Mouse (Mus musculus) megakaryocyte, adult 5-6 weeks (primary cell): ENCODE data around the gene Vmn1r155. TPM values are rescaled to one million over a fixed set of nuclear protein-coding genes. Genes with fewer than 3 reads are reported as not detected.
"Not testable (repeated sequence)": the region's sequence is repeated elsewhere in the genome, so short reads cannot be mapped to it uniquely, and the experiment has no call there.

Source experiments
- ATAC-seq: 2 replicates; pipeline ENCODE4 v1.8.0; 2016; ENCODE audit warnings: mild to moderate bottlenecking, inconsistent platforms; ENCODE audit not compliant: poor library complexity, severe bottlenecking
- total RNA-seq, 2 experiments: library from RNA; stranded (forward) in 1 of 2; stranded (reverse) in 1 of 2; fragments of 153-499, 151-499 nt in 1 of 2; fragments of 221-1000, 200-1000 nt in 1 of 2; gene quantifications; 2 replicates each; pipeline versions ENCODE4 v1.2.3 to v1.2.4; 2015 to 2017

Gene Vmn1r155
- total RNA-seq (2015), result not detected in 2 replicates
- not detected in 2 replicates for total RNA-seq (2017)

DNA sequence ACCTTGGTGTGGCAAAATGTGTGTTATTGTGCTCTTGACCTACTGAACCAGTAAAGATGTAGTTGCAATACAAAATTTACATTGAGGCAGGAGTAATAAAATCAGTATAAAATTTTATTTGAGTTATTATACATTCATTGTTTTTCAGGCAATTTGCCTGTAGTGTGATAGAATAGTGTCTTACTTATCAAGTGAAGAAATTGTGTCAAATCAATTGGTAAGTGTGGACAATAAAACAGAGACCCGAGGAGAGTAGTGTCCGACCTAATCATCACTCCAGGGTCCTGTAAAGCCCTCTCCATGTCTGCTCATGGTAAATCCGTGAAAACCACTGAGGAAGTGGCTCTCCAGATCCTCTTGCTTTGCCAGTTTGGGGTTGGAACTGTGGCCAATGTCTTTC is at the start of gene Vmn1r155:
Gene Vmn1r155 (plus strand): TSS at position 301 of the 400 bp plus-strand sequence.
- not testable (repeated sequence) for ATAC-seq

DNA sequence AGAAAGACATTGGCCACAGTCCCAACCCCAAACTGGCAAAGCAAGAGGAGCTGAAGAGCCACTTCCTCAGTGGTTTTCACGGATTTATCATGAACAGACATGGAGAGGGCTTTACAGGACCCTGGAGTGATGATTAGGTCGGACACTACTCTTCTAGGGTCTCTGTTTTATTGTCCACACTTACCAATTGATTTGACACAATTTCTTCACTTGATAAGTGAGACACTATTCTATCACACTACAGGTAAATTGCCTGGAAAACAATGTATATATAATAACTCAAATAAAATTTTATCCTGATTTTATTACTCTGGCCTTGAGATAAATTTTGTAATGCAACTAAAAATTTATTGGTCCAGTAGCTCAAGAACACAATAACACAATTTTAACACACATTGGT is 34.4 kb downstream of the Vmn1r155 start, which contains the start of gene Gm8693:
Gene Gm8693 (minus strand): TSS at position 101 of the 400 bp plus-strand sequence.
- ATAC-seq, result not testable (repeated sequence)

Other genes starting within 250 kb of the Vmn1r155 start
- not detected in 2 replicates for gene Vmn1r148, start 244.4 kb upstream of the Vmn1r155 start, total RNA-seq (2015)
- not detected in 2 replicates for gene Vmn1r148, start 244.4 kb upstream of the Vmn1r155 start, total RNA-seq (2017)
- gene Vmn1r149, start 219.8 kb upstream of the Vmn1r155 start, total RNA-seq (2015), result not detected in 2 replicates
- gene Vmn1r149, start 219.8 kb upstream of the Vmn1r155 start, total RNA-seq (2017), result not detected in 2 replicates
- not detected in 2 replicates for gene Gm10665, start 193.9 kb upstream of the Vmn1r155 start, total RNA-seq (2015)
- not detected in 2 replicates for gene Gm10665, start 193.9 kb upstream of the Vmn1r155 start, total RNA-seq (2017)
- not detected in 2 replicates for gene Vmn1r151, start 158.3 kb upstream of the Vmn1r155 start, total RNA-seq (2015)
- gene Vmn1r151, start 158.3 kb upstream of the Vmn1r155 start, total RNA-seq (2017), result not detected in 2 replicates
- not detected in 2 replicates for gene Vmn1r152, start 135.1 kb upstream of the Vmn1r155 start, total RNA-seq (2015)
- gene Vmn1r152, start 135.1 kb upstream of the Vmn1r155 start, total RNA-seq (2017), result not detected in 2 replicates
- gene Gm8677, start 123.1 kb upstream of the Vmn1r155 start, total RNA-seq (2015), result not detected in 2 replicates
- not detected in 2 replicates for gene Gm8677, start 123.1 kb upstream of the Vmn1r155 start, total RNA-seq (2017)
- not detected in 2 replicates for gene Gm4201, start 92.7 kb upstream of the Vmn1r155 start, total RNA-seq (2015)
- gene Gm4201, start 92.7 kb upstream of the Vmn1r155 start, total RNA-seq (2017), result not detected in 2 replicates
- not detected in 2 replicates for gene Gm4565, start 69.9 kb upstream of the Vmn1r155 start, total RNA-seq (2015)
- gene Gm4565, start 69.9 kb upstream of the Vmn1r155 start, total RNA-seq (2017), result not detected in 2 replicates
- not detected in 2 replicates for gene Gm8693, start 34.3 kb downstream of the Vmn1r155 start, total RNA-seq (2015)
- gene Gm8693, start 34.3 kb downstream of the Vmn1r155 start, total RNA-seq (2017), result not detected in 2 replicates
- not detected in 2 replicates for gene Gm4567, start 61.7 kb downstream of the Vmn1r155 start, total RNA-seq (2015)
- not detected in 2 replicates for gene Gm4567, start 61.7 kb downstream of the Vmn1r155 start, total RNA-seq (2017)
- gene Vmn1r157, start 103.7 kb downstream of the Vmn1r155 start, total RNA-seq (2015), result not detected in 2 replicates
- gene Vmn1r157, start 103.7 kb downstream of the Vmn1r155 start, total RNA-seq (2017), result not detected in 2 replicates
- not detected in 2 replicates for gene Vmn1r158, start 132.8 kb downstream of the Vmn1r155 start, total RNA-seq (2015)
- not detected in 2 replicates for gene Vmn1r158, start 132.8 kb downstream of the Vmn1r155 start, total RNA-seq (2017)
- gene Vmn1r159, start 185.6 kb downstream of the Vmn1r155 start, total RNA-seq (2015), result not detected in 2 replicates
- gene Vmn1r159, start 185.6 kb downstream of the Vmn1r155 start, total RNA-seq (2017), result not detected in 2 replicates
- gene Vmn1r160, start 213.2 kb downstream of the Vmn1r155 start, total RNA-seq (2015), result not detected in 2 replicates
- not detected in 2 replicates for gene Vmn1r160, start 213.2 kb downstream of the Vmn1r155 start, total RNA-seq (2017)